Mouse (Mus musculus) heart, adult 8-10 months (tissue): ENCODE data around the gene Cnnm2. TPM values are rescaled to one million over a fixed set of nuclear protein-coding genes. Genes with fewer than 3 reads are reported as not detected.
"Not testable (repeated sequence)": the region's sequence is repeated elsewhere in the genome, so short reads cannot be mapped to it uniquely, and the experiment has no call there.

Experiments used
- DNase-seq: peaks from one replicate; pipeline ENCODE4 v3.0.0; 2022; ENCODE audit warnings: low spot score
- total RNA-seq, 4 experiments: library from RNA; stranded (reverse); gene quantifications; 2 replicates each; pipeline ENCODE4 v1.2.4; 2022

Gene Cnnm2
- total RNA-seq, 4 experiments from 2014 or later, result 5.2 to 8.4 (median 6.0) TPM

- not testable (repeated sequence) for DNase-seq
Observed at GRCm38 (mm10) chr19:46759909-46760308, 1.5 kb upstream of the Cnnm2 start.

DNA sequence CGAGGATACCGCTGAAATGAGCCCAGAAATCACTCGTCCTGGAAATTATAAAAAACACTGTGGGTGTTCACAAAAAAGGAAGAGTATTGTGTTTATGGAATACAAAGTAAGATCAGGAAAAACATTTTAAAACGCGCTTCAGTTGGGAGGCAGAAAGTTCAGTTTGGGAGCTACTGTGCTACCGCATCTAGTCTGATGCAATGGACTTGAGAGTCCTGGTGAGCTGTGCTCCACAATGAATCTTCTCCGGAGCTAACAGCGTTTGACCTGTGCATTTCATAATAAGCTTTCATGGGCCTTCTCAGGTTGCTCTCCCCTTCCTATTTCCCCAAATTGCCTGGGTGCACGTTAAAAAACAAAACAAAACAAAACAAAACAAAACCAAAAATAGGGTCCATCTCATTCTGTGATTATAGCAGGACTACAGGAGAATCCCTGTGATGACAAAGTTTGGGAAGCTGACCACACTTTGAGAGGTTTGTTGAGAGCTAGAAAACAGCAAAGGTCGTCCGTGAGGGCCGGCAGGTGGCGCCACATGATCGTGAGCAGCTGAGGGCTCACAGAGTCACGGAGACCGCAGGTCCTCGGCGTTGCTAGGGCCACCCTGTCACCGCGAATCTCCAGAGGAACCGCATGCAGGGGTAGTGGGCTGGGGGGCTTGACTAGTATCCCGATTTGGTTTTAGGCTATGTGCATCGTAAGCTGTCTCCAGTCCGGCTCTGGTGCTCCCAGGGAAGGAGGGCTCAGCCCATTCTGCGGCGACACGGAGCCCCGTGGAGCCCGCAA is 828 bp upstream of the Cnnm2 start:
- peak; percentile 79 for DNase-seq

GRCm38 (mm10) chr19:46761971-46762290 is 535 bp downstream of the Cnnm2 start:
- DNase-seq, result no peak

GRCm38 (mm10) chr19:46762291-46762991 is 1.0 kb downstream of the Cnnm2 start:
- DNase-seq, result no peak

DNA sequence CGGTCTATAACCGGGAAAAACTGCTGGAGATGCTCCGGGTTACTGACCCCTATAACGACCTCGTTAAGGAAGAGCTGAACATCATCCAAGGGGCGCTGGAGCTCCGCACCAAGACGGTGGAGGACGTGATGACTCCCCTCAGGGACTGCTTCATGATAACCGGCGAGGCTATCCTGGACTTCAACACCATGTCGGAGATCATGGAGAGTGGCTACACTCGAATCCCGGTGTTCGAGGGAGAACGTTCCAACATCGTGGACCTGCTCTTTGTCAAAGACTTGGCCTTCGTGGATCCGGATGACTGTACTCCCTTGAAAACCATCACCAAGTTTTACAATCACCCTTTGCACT is 1.6 kb downstream of the Cnnm2 start:
- no peak for DNase-seq

DNA sequence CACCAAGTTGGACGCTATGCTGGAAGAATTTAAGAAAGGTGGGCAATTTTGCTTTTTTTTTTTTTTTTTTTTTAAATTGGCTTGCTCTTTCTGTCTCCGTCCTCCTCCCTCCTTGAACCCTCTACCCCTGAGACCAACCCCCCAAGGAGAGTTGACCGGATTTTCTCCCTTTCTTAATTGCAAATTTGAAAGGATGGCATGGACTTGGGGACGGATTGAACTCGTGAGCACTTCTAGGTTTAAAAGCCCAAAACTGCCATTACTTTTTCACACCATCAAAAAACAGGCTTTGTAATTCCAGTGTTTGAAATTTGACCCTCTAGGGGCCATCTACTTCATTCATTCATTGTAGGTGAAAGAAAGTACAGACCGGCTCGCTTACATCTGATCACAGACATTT is 2.0 kb downstream of the Cnnm2 start:
- DNase-seq, result no peak

DNA sequence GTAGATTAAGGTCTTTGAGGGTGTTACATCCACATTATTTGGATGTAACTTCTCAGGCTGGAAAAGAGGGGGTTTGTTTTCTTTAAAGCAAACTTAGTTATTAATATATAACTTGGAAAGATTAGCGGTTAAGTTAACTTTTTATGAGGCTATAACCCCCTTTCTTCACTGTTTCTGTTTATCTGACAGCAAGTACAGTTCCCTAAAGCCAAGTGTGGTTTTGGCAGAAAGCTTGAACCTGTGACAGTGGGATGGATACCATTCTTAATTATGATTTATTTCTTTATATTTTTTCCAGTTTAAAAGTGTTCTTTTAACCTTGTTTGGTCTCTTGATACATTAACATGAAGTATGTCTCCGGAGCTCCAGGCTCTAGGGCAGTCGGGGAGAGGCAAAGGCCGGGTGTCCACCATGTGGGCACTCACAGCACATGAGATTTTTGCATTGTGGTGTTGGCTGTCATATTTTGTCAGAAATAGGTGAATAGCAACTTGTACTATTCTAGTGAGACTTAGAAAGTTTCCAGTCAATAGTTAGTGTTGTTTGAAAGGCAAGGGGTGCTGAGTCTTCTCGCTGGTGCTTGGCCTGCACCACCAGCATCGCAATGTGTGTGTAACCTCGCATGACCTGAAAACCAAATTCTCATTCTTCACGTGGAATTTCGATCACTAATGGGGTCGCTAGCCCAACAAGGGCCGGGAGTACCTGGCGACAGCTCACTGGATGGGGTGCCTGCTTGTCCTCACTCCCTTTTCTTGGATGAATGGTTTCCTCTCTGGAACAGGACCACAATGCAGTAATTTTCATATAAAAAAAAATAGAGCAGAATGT is 2.8 kb downstream of the Cnnm2 start:
- DNase-seq, result no peak

DNA sequence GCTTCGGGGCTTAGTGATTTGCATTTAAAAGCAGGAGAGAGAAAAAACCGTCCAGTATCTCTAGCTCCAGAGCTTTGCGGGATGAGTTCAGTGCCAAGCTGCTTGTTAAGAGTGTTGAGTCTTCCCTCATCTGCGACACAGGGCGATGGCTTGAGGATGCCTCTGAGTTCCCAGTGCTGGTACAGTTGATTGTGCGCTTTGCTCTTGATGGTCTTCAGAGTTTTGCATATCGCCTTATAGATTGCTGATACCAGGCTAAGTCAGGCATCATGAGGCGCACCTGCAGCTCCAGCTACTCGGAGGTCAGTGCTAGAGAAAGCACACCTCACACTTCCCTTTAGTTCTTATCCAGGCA is 3.3 kb downstream of the Cnnm2 start:
- DNase-seq, result no peak

- DNase-seq, result no peak
Observed at GRCm38 (mm10) chr19:46766125-46766524, 4.7 kb downstream of the Cnnm2 start.

DNA sequence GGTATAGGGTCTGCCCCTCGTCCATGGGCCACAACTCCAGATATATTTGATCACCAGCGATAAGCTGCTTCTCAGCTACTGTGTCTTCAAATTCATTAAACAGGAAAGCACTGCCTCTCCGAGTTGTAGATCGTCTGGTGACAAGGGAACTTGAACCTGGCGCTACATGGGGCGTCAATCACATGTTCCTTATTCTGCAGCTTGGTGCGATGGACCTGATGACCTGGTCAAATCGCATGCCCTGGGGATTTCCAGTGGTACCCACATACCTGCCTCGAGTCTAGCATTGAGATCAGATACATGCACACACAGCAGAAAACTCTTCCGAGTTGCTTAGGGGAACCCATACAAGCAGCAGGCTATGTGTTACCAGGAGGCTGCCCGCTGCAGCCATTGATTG is 8.4 kb downstream of the Cnnm2 start:
- DNase-seq, result no peak

GRCm38 (mm10) chr19:46771801-46772200 is 10.4 kb downstream of the Cnnm2 start:
- DNase-seq, result no peak

- no peak for DNase-seq
Observed at GRCm38 (mm10) chr19:46776391-46776790, 15.0 kb downstream of the Cnnm2 start.

DNA sequence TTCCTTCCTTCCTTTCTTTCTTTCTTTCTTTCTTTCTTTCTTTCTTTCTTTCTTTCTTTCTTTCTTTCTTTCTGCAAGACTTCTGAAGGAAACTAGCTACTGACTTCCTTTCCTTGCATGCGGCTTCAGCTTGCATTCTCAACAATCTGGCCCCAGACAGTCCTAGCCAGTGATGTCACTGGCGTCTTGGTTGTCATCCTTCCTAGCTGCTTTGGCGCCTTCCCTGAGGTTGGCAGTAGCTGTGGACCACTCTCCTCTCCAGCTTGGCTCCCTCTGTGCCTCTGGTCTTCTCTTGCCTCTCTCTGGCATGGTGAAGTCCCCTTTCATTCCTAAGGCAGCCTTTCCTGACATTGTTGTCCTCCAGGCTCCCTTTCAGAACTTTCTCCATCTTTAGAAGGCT is 15.5 kb downstream of the Cnnm2 start:
- no peak for DNase-seq

DNA sequence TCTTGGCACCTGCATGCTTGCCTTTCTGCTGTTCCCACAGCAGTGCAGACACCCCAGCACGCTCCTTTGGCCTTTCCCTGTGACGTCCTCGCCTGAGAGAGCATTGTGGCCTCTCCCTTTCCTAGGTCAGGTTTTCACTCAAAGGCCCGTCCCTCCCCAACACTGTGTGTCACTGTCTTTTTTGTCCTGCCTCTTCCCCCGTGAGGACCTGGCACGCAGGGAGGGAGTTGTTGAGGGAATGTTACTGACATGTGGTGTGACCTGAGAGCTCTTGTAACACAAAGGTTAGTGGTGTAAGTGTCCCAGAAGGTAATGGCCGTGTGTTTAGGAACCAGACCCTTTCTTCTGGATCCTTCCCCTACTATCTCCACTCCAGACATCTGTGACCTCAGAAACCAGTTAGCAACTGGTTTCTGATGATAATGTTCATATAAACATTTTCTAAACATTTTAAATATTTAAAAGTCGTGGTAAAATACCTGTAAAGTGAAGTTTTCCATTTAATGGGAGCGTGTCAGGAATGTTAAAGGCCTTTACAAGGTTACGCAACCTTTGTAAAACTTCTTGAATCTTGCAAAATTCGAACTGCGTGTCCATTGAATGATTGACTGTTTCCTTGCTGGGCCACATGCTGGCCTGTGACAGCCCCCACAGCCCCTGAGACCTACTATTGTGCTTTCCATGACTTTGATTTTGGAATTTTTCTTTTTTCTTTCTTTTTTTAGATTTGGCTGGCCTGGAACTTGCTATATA is 16.7 kb downstream of the Cnnm2 start:
- no peak for DNase-seq

GRCm38 (mm10) chr19:46779130-46779529 is 17.7 kb downstream of the Cnnm2 start:
- not testable (repeated sequence) for DNase-seq

DNA sequence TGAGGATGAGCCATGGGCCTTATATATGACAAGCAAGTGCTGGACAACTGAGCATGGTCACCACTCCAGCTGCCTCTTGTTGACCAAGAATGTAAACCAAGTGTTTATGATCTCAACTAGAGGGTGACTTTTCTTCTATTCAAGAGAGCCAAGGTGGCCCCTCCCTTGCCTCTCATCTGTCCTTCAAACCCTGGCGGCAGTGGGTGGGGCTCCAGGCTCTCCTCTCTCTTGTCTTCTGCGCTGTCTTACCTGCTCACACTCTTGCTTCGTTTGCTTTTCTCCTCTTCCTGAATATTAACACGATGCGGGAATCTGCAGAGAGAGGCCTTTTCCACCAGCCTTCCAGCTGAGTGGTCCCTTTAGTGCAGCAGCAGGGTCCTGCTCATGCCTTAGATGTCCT is 22.6 kb downstream of the Cnnm2 start:
- no peak for DNase-seq

- no peak for DNase-seq
Observed at GRCm38 (mm10) chr19:46784502-46784901, 23.1 kb downstream of the Cnnm2 start.

- DNase-seq, result no peak
Observed at GRCm38 (mm10) chr19:46785633-46786032, 24.2 kb downstream of the Cnnm2 start.

- DNase-seq, result no peak
Observed at GRCm38 (mm10) chr19:46789782-46790181, 28.4 kb downstream of the Cnnm2 start.

DNA sequence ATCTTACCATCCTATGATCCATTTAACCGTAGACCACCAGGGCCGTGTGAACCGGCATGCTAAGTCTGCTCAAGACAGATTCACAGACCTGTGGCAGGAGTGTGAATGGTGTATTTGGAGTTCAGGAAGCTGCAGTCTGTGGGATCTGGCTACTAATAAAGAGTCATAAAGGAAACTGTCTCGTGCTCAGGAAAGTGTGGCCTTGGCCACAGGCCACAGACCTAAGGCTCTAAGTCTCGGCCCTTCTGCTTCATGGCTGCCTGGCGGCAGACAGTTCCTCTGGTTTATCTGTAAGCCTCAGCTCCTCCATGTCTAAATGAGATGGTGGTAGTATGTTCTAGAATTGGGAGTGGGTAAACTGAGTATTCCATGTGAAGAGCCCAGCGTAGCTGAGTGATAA is 30.0 kb downstream of the Cnnm2 start:
- no peak for DNase-seq

- DNase-seq, result no peak
Observed at GRCm38 (mm10) chr19:46791921-46792320, 30.5 kb downstream of the Cnnm2 start.

DNA sequence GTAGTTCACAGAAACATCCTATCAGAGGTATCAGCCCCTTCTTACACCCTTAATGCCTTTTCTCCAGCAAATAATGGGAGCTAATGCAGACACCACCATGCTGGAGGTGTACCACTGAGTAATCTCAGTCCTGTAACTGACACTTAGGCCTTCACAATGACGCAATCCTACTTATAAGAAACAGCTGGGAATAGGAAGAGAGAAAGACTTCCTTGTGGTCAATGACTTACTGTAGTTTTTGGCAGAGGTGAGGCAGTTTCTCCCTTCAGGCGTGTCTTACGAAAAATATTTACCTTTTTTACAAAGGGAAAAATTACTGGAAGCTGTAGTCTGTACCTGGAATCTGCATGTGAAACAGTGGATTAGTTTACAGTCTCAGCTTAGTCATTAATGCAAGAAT is 31.1 kb downstream of the Cnnm2 start:
- DNase-seq, result no peak
